Mouse (Mus musculus): Measurements from ENCODE around the gene Il6ra.
A peak's percentile ranks its signal among the peaks of the same experiment; 100 is the strongest.

Gene Il6ra

DNA sequence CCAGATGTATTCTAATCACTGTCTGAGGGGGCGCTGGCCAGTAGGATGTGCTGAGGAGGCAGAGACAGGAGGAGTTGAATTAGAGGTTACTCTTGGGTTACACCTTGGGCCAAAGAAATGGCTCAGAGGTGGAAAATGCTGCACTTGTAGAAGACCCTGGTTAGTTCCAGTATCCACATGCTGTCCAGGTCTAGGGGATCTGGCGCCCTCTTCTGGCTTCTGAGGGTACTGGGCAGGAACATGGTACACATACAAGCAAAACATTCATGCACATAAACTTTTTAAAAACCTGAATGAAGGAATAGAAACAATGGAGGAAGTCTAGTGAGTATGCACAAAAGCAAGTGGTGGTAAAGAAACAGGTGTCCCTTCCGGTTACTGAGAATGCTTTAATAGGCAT lies 55.6 kb downstream of the Il6ra start:
- DNase-seq (ENCODE audit: inconsistent age in 2 of 2, low spot score in 1 of 2), result no peak

DNA sequence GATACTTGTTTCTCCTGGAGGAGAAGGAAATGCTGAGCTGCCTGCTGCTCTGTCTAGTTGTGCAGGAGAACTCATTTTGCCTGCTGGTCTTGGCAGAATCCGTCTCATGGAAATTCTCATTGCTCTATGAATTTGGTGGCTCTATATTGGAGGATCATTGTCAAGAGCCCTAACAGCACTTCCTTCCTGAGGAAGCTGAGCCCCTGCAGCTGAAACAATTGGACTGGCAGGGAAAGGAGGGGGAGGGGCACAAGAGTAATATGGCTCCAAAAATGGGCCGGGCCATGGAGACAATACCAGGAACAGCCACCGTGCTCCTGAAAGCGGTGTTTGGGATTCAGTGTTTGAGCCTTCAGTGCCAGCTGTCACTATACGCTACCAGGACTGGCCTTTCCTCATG lies 59.2 kb downstream of the Il6ra start:
- DNase-seq (ENCODE audit: inconsistent age in 2 of 2, low spot score in 1 of 2), result peak; percentile 52 to 69

DNA sequence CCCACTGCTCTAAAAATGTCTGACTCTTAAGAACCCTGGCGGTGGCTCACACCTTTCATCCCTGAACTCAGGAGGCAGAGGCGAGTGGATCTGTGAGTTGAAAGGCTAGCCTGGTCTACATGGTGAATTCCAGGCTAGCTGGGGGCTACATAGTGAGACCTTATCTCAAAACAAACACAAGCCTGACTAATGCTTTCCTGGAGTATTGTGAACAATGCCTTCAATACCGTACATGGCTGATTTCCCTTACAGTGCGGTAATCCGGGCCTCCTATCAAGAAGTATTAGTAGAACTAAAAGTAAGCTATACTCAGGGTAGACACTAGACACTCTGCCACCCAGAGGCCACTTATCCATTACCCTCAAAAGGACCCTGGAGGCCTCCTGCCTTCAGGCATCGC lies 64.9 kb downstream of the Il6ra start:
- no peak for DNase-seq (ENCODE audit: inconsistent age in 2 of 2, low spot score in 1 of 2)

DNA sequence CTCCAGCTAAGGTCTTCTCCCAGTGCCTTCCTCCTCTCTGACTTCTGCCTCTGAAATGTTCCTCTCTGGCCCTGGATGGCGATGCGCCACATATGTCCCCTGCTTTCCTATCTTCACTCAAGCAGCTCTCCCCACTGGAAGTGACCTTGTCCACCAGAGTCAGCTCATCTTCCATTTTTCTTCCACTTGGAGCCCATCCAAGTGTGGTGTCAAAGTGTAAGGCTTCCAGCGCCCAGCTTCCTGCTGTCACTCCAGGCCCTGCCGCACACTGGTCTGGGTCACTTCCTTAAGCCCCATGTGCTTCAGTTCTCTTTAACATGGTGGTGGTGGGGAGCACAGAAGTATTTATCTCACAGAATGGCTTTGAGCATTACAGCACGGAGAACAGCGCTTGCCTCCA lies 65.4 kb downstream of the Il6ra start:
- peak; percentile 78 to 88 for DNase-seq (ENCODE audit: inconsistent age in 2 of 2, low spot score in 1 of 2)

DNA sequence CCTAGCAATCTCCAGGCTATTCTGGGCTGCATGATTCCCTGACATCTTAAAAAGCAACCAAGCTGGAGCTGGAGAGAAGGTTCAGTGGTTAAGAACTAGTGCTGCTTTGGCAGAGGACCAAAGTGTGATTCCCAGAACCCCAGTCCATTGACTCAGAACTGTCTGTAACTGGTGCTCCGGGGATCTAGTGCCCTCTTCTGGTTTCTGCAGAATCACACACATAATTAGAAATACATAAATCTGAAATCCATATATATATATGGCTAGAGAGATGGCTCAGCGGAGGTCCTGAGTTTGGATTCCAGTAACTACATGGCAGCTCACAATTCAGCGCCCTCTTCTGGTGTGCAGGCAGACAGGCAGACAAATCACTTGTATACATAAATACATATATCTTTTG lies 65.9 kb downstream of the Il6ra start:
- DNase-seq (ENCODE audit: inconsistent age in 2 of 2, low spot score in 1 of 2), result no peak

DNA sequence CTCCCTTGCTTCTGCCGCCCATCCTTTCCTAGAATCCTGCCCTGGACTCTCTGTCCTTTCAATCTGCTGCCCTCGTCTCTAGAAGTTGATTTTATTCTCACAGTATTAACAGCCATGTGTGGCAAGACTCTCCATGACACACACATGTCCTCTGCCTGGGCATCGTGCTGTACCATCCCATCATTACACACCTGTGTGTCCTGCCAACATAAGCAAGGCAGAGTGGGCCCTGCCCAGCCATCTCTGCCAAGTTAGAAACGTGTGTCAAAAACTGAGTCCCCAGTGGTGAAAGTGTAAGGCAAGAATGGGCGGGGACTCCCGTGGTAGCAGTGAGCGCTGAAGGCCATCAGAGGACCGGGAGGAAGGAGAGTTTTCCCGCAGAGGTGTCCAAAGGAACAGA lies 67.2 kb downstream of the Il6ra start:
- no peak for DNase-seq (ENCODE audit: inconsistent age in 2 of 2, low spot score in 1 of 2)

DNA sequence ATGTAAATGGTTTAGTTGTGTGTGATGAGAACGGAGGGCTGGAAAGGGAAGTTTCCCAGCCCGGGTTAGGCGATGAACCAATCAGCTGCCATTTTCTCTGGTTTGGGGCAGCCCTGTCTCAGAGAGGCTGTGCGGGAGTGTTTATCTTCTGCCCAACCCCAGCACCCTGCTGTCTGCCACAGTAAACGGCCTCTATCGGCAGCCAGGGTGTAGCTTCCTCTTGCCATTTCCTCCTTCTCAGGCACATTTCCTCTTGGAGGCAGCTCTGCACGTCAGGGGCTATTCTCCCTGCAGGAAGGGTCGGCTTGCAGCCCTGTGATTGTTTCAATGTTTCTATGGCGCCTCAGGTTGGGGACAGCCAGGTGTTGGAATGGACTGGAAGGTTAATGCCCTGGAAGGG lies 69.8 kb downstream of the Il6ra start:
- DNase-seq (ENCODE audit: inconsistent age in 2 of 2, low spot score in 1 of 2), result peak; percentile 54 to 71

DNA sequence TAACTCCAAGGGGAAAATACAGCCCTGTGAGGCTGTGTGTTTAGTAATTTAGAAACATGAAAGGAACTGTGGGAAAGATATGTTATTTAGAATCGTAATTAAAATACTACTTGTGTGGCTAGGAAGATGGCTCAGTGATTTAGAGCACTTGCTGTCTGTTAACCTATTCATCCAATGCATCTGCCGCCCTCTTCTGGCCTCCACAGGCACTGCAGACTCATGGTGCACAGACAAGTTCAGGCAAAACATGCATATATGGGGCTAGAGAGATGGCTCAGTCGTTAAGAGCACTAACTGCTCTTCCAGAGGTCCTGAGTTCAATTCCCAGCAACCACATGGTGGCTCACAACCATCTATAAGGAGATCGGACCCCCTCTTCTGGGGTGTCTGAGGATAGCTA lies 70.7 kb downstream of the Il6ra start:
- no peak for DNase-seq (ENCODE audit: inconsistent age in 2 of 2, low spot score in 1 of 2)

DNA sequence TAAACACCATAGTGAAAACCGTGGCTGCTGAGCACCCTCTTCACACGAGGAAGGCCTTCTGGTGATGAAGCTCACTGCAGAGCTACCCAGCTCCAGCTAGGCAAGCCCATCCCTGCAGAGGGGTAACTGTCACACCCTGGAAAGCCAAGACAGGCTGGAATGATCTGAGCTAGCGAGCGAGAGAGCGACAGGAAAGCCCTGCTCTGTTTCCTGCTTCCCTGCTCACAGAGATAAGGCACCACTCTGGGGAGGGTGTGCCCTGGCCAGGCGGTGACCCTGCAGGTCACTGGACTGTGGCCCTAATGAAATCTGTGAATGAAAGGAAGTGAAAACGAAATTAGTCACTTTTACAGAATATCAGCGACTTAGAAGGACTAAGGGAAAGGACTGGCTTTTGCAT lies 77.6 kb downstream of the Il6ra start:
- peak; percentile 53 to 67 for DNase-seq (ENCODE audit: inconsistent age in 2 of 2, low spot score in 1 of 2)

DNA sequence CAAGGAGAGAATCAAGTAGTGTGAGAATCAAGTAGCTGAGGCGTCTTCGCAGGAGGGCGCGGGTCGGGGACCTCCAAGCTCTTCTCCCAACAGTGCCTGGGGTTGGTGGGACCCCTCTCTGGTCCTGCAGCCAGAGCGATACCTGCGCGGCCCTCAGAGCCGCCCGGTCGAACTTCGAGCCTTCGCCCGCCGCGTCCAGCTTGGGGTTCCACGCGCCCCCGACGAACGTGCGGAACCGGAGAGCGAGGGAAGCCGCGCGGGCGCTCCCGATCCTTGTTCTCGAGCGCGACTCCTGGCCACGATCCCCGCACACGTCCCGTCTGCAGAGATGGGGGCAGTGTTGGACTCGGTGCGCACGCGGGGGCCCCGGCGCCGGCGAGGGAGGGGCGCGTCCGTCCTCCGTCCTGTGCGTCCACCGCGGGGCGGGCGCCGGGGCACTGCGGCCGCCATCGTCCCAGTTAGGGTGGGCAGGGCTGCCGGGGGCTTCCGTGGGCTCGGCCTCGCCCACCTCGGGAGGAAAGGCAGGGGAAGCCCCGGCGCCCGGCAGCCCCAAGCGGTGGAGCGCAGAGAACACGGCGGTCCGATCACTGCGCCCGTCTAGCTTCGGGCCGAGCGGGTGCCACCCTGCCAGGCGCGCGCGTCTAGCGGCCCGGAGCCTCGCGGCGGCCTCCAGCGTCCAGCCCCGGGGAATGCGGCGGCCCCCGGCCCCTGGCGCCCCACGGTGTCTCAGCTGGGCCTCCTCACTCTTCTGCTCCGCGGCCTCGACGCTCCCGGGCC lies 82.0 kb downstream of the Il6ra start, which contains the start of gene She:
She (plus strand) TSS at position 556 of the 777 bp plus-strand sequence.
- peak; percentile 40 to 52 for DNase-seq (ENCODE audit: inconsistent age in 2 of 2, low spot score in 1 of 2)

DNA sequence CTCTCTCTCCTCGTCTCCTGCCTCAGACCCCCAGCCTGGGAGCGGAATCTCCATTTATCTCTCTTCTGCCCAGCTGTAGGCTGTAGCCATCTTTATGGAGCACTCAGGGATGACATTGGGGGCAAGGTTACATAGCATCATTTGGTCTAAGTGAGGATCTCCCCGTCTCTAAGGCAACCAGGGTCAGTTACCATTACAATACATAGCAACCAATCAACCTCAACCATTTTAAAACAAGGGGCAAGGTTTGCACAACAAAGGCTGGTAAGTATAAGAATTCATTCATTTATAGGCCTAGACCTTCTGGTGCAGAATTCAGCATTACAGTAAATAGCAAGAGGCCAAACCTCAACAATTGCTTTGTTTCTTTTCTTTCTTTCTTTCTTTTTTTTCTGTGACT lies 86.7 kb downstream of the Il6ra start:
- DNase-seq (ENCODE audit: inconsistent age in 2 of 2, low spot score in 1 of 2), result no peak

DNA sequence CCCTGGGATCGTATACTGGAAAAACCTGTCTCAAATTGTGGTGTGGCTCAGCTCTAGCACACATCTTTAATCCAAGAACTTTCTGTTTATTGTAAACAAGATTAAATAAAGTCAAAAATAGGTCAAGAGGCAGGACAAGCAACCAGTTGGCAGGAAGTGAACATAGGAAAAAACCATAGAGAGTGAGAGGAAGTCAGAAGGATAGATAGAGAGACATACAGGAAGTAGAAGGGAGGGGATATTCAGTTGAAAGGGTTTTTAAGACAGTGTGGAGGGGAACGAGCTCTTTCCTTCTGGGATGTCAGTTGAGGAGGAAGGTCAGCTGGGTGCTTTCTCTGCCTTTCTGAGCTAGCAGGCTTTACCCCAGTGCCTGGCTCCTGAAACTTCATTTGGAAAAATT lies 89.4 kb downstream of the Il6ra start:
- DNase-seq (ENCODE audit: inconsistent age in 2 of 2, low spot score in 1 of 2), result no peak

DNA sequence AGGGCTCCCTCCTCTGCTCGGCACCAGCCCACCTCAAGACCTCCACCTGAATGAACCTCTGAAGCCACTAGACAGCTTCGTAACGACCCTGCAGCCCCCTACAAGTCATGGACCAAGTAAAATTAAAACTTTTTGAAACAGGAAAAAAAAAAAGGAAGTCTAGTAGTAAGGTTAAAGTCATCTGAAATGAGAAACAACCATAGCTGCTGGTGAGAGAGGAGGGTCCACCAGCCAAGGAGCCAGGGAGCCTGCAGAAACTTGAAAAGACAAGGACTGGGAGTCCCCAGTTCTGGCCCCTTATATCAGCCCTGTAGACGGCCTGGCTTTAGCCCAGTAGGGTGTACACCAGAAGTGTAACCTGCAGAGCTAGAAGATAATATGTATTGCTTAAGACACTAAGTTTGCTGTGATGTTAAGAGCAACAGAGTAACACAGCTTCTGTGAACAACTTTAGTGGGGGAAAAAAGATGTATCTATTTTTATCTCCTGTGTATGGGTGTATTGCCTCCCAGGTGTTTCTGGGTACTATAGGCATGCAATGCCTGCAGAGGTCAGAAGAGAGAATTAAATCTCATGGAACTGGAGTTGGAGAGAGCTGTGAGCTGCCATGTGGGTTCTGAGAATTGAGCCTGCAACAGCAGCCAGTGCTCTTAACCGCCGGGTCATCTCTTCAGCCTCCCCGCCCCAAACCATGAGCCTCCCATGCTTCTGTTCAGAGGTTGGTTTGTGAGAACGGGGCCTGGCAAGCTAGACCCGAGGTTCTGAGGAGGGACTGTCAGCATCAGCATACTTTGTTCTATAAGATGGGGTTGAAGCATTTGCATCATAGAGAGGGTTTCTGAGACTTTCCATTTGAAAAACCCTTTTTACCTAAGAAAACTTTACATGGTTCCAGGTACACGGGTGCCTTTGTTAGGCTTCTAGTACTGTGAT lies 91.2 kb downstream of the Il6ra start:
- DNase-seq (ENCODE audit: inconsistent age in 2 of 2, low spot score in 1 of 2), result no peak

DNA sequence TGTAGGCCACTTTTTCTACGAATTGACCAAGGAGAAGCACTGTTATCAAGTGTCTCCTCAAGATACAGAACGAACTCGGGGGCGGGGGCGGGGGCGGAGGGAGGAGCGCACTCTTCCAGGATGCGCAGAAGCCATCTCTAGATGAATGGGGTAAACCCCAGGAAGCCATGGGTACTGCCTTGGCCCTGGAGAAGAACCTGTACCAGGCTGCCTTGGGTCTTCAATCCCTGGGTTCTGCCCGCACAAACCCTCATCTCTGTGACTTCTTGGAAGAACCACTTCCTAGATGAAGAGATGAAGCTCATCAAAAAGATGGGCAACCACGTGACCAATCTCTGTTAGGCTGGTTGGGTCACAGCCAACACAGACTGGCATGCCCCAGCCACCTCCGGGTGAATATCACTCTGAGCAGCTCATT lies 91.9 kb downstream of the Il6ra start:
- no peak for DNase-seq (ENCODE audit: inconsistent age in 2 of 2, low spot score in 1 of 2)

DNA sequence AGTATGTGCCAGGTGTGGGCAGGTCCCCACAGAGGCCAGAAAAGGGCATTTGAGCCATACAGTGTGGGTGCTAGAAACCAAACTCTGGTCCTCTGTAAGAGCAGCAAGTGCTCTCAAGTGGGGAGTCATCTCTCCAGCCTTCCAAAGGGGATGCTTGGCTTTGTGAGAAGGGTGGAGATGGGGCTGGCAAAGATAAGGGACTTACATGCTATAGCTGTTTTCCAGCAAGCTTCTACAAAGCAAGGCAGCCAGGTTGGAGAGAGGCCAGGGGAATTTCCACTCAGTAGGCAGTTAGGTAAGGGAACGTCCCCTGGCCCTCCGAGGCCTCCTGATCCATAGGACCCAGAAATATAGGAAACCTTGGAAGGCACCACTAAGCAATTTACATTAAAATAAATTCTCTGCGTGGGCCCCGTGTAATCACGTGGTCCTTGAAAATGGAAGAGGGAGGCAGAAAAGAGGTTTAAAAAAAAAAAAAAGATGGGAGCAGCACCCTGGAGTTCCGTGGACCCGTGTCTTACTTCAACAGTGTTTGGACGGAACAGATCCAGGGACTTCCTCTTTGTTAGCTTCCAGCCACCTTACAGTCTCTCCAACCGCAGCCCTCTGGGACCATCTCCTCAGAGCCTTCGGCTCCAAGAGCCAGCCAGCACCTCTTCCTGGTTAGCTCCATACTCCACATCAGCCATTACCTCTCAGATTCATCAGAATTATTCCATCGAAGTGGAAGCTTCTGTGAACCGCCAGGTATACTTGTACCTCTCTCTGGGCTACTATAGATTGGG lies 92.5 kb downstream of the Il6ra start:
- no peak for DNase-seq (ENCODE audit: inconsistent age in 2 of 2, low spot score in 1 of 2)

DNA sequence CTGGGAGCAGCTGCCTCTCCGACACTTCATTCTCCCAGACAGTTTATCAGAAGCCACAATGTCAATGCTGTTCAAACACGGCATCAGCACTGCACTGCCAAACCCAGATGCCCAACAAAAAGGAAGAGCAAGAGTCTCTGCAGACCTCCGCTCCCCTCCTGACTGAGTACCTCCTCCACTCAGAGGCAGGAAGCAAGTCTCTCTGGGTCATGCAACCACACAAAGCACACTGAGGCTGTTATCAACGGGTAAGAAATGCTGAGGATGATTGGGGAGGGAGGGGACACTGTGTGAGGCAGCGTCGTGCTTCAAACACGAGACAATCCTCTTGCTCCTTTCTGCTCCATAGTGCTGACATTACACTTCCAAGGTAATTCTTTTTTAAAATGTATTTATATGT lies 93.1 kb downstream of the Il6ra start:
- DNase-seq (ENCODE audit: inconsistent age in 2 of 2, low spot score in 1 of 2), result no peak

DNA sequence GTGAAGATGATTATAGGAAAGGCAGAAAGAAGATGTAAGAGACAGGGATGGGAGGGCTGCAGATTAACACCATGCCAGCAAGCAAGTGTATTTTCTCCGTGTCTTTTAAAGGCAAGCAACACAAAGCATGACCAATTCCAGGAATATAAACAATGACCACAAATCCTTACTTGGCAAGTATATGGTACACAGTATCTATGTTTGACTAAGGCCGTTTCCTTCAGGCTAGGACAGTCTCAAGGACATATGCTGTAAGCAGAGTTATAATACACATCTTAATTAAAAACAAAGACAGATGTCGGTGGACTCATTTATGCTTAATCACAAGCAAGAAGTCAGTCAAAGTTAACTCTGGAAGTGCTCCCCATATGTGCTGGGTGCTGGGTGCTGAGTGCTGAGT lies 94.4 kb downstream of the Il6ra start:
- no peak for DNase-seq (ENCODE audit: inconsistent age in 2 of 2, low spot score in 1 of 2)

DNA sequence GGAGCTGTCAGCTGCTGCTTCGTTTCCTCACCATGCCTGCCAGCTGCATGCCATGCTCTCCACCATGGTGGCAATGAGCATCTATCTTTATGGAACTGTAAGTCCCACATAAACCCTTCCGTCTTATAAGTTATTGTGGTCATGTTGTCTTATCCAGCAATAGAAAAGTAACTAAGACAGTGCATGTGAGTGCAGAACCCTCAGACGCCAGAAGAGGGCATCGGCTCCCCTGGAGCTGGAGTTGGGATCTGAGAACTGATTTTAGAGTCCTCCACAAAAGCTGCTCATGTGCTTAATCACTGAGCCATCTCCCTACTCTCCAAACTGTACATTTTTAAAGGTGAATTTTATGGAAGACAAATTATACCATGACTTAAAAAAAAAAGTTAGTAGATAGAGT lies 95.9 kb downstream of the Il6ra start:
- DNase-seq (ENCODE audit: inconsistent age in 2 of 2, low spot score in 1 of 2), result peak; percentile 42 to 75
